Mouse (Mus musculus) layer of hippocampus, adult 6 months (tissue): Measurements from ENCODE around the gene Ahcyl1. TPM values are rescaled to one million over a fixed set of nuclear protein-coding genes. Genes with fewer than 3 reads are reported as not detected.

ENCODE experiments used
- long read RNA-seq, 2 experiments: library from polyadenylated mRNA; unstranded; transcript quantifications; one replicate each; pipeline ENCODE4 v2.0.0; 2019 to 2020
- polyA plus RNA-seq: library from polyadenylated mRNA; unstranded; fragments of <200 nt; fragmentation: Nextera tagmentation; gene quantifications from 2 replicates; pipeline ENCODE4 v1.2.3, GENCODE M21; 2021

Ahcyl1 gene
- polyA plus RNA-seq, result 60.5 and 65.8 TPM in 2 replicates
- long read RNA-seq, experiment 1, transcript Ahcyl1-201 (17 exons, 3,863 nt), result major isoform, 51 of 130 reads
- long read RNA-seq, experiment 1, partial matches to known transcripts, result 32 of 130 reads
- long read RNA-seq, experiment 1, other reads (novel, unspliced or antisense), result 45 of 130 reads
- long read RNA-seq, experiment 2, transcript Ahcyl1-201 (17 exons, 3,863 nt), result major isoform, 305 of 441 reads
- long read RNA-seq, experiment 2, partial matches to known transcripts, result 57 of 441 reads
- long read RNA-seq, experiment 2, other reads (novel, unspliced or antisense), result 76 of 441 reads

GRCm38 (mm10) chr3:107695948-107696881 lies at the start of gene Ahcyl1:
Gene Ahcyl1, minus strand, starts transcription at chr3:107696560.

GRCm38 (mm10) chr3:107631523-107631958 lies 64.8 kb downstream of the Ahcyl1 start, which contains the start of gene Strip1:
Gene Strip1, minus strand, starts transcription at chr3:107631694.

GRCm38 (mm10) chr3:107630682-107631522 lies 65.5 kb downstream of the Ahcyl1 start, which contains the start of gene Gm10961:
Gene Gm10961, plus strand, starts transcription at chr3:107631322.

Other genes starting within 250 kb of the Ahcyl1 start
- 17.1 and 22.0 TPM in 2 replicates for gene Kcnc4, start 237.0 kb downstream of the Ahcyl1 start, polyA plus RNA-seq
- 147 and 205 TPM in 2 replicates for gene Slc6a17, start 178.5 kb downstream of the Ahcyl1 start, polyA plus RNA-seq
- gene Ubl4b, start 141.5 kb downstream of the Ahcyl1 start, polyA plus RNA-seq, result not detected in 2 replicates
- gene Alx3, start 101.5 kb downstream of the Ahcyl1 start, polyA plus RNA-seq, result 0.10 and 0.49 TPM in 2 replicates
- not detected in 2 replicates for gene Gm10961, start 65.2 kb downstream of the Ahcyl1 start, polyA plus RNA-seq
- gene Strip1, start 64.9 kb downstream of the Ahcyl1 start, polyA plus RNA-seq, result 60.9 and 62.7 TPM in 2 replicates
- 3.3 and 3.4 TPM in 2 replicates for gene Csf1, start 63.9 kb upstream of the Ahcyl1 start, polyA plus RNA-seq
- not detected in 2 replicates for gene Eps8l3, start 180.7 kb upstream of the Ahcyl1 start, polyA plus RNA-seq
- 411 and 420 TPM in 2 replicates for gene Gstm5, start 199.3 kb upstream of the Ahcyl1 start, polyA plus RNA-seq
- gene Gstm7, start 235.3 kb upstream of the Ahcyl1 start, polyA plus RNA-seq, result 64.0 and 66.5 TPM in 2 replicates
- gene Gstm6, start 247.2 kb upstream of the Ahcyl1 start, polyA plus RNA-seq, result 17.2 and 17.6 TPM in 2 replicates